Mouse (Mus musculus): ENCODE measurements around the gene Olfr313.
"Not testable (repeated sequence)": the region's sequence is repeated elsewhere in the genome, so short reads cannot be mapped to it uniquely, and the experiment has no call there.

Olfr313 gene

DNA sequence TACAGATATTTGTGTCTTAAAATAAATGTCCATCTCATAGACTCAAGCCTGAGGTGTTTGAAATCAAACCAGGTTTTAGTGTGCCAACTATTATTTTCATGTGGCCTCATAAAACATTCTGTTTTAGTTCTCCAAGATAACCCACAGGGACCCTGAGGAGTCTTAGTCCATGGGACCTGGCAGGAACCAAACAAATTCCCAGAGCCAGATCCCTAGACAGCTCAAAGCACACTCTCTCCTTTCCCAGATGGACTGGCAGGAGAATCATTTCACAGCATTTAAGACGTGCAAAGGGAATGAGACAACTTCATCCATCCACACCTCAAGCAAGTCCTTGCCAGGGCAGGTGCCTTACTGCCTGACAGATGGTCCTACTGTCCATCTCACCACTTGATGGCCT, at the start of gene Olfr313:
TSS of gene Olfr313 (plus strand) at position 301 of the 400 bp plus-strand sequence.
- not testable (repeated sequence) for DNase-seq (ENCODE audit: inconsistent ontology term)

GRCm38 (mm10) chr11:58772888-58773287, 41.9 kb upstream of the Olfr313 start, which contains the start of gene Olfr315:
Olfr315 (plus strand) TSS chr11:58773188.
- no peak for DNase-seq (ENCODE audit: inconsistent ontology term)

GRCm38 (mm10) chr11:58782480-58783089, 32.2 kb upstream of the Olfr313 start, which contains the start of gene Olfr314:
Olfr314 (plus strand) TSS chr11:58782952.
- DNase-seq (ENCODE audit: inconsistent ontology term): no peak

- no peak for DNase-seq (ENCODE audit: inconsistent ontology term)
These were observed 30.6 kb upstream of the Olfr313 start for GRCm38 (mm10) chr11:58784182-58784581.

DNA sequence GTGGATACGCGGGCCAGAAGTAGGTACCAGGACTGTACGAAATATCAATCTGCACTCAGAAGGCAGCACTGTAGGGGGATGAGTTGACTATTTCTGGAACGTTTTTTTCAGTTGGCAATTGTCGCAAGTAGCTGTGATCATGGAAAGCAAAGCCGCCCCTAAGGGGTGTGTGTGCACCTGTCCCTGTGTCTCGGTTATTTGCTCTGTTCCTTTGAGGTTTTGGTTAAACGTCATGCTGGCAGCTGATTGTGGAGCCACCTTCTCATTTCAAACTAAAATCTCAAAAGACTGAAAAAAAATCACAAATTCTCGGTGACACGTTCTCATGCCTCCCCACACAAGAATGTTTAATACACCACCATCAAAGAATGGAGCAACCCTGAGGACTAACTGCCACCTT, 27.1 kb upstream of the Olfr313 start:
- DNase-seq (ENCODE audit: inconsistent ontology term): no peak

DNA sequence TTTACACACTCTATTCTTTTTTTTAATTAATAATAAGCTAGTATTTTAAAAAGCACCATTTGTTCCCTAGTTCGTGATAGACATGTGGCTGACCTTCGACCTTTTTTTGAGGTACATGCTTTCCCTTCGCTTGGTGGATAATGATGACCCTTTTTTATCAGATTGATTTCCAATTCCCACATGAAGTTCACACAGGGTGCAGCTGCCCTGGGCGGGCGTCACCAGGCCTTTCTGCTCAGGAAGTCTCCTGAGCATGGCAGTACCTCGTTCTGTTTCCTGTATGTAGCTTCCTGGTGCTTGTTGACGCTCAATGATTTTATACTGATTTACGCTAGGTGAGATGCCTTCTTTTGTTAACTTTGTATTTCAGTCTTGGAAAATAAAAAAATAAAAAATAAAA, 26.5 kb upstream of the Olfr313 start:
- no peak for DNase-seq (ENCODE audit: inconsistent ontology term)

GRCm38 (mm10) chr11:58789532-58789931, 25.3 kb upstream of the Olfr313 start:
- no peak for DNase-seq (ENCODE audit: inconsistent ontology term)

DNA sequence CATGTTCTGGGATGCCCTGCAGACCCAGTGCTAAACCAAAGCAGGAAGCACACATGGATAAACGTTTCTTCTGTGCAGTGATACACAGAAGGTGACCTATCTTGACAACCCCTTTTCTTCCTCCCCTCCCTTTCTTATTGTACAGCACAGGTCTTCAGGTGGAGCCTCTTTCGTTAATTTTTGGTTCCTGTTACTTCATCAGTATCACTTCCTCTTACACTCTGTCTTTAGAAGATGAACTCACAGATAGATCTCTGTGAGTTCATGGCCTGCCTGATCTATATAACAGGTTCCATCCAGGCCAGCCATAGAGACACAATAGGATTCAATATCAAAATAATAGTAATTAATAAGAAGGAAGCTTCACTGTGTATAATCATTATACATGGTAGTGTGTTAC, 24.7 kb upstream of the Olfr313 start:
- no peak for DNase-seq (ENCODE audit: inconsistent ontology term)

DNA sequence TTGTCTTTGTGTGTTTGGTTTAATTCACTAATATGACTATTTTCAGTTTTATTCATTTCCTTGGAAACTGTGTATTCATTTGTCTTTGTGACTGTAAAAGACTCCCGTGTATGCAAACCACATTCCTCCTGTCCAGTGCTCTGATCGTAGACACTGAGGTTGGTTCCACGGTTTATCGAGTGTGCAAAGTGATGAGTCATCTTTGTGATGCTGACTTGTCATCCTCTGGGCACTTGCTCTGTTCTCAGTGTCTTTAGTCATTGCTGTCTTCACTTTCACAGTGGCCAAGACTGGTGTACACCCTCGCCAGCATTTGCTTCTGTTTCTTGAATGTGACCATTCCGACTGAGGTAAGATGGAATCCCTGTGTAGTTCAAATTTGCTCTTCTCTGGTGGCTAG, 24.2 kb upstream of the Olfr313 start:
- DNase-seq (ENCODE audit: inconsistent ontology term): peak; percentile 55

DNA sequence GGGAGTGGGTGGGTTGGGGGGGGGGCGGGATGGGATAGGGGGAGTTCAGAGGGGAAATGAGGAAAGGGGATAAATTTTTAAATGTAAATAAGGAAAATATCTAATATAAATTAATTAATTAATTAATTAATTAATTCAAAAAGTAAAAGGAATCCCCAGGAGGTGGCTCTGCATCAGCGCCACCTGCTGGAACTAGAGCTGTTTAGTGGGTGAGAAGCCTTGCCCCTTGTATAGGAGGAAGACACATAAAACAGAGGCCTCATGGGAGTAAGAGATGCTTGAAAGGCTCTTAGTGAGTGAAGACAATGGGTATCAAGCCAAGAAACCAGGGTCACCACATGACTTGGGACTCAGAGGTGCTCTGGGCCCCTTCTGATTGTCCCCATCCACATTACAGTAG, 18.9 kb upstream of the Olfr313 start:
- no peak for DNase-seq (ENCODE audit: inconsistent ontology term)

DNA sequence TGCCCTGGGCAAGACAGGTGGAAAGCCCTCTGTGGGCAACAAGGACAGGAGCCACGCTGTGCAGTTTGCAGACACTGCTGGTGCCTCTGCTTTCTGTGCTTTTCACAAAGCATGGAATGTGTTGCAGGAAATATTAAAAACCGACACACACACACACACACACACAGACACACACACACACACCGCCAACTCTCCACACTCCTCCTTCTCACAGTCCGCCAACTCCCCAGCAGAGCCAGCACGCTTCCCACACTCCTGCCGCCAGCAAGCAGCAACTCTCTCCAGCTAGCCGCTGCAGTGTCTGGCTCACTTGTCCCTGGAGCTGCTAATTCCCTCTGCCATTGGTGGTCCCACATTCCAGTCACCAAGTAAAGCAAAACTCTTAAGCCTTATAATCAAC, 17.9 kb upstream of the Olfr313 start:
- no peak for DNase-seq (ENCODE audit: inconsistent ontology term)

- no peak for DNase-seq (ENCODE audit: inconsistent ontology term)
These were observed 15.1 kb upstream of the Olfr313 start for GRCm38 (mm10) chr11:58799747-58800146.

GRCm38 (mm10) chr11:58801558-58802228, 13.1 kb upstream of the Olfr313 start, which contains the start of gene Fam183b:
Fam183b (minus strand) TSS chr11:58801960.
- peak; percentile 25 for DNase-seq (ENCODE audit: inconsistent ontology term)

DNA sequence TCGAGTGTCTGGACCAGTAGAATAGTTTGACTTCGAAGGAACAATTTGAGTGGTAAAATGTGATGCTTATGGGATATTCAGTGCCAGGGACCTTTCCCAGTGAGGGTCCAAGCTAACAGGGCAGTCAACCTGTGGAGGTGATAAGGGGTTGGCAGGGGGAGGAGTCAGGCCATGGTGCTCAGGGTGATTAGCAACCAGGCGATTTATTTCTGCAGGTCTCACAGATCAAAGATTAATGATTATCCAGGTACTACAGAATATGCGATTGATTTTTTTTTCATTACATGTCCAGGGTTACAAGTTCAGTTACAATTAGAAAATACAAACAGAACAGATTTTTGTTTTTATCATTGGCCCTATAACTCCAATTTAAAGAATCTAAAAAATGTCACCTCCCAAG, 10.9 kb upstream of the Olfr313 start:
- DNase-seq (ENCODE audit: inconsistent ontology term): no peak

DNA sequence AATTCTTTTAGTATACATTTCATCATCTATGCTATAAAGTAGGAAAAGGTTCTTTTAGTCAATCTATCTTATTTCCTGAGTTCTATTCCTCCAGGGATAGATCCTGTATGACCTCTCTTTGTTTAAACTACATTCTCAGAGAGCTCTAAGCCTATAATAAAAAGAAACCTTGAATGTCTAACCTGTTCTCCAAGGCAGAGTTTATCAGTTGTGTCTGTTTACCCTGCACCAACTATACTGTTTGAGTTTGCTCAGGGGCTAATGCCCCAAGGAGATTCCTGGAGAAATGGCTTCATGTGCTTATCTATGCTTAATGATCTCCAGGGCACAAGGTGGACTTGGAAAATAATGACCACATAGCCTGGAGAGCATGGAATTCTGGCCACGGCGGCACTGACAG, 10.4 kb upstream of the Olfr313 start:
- DNase-seq (ENCODE audit: inconsistent ontology term): no peak

DNA sequence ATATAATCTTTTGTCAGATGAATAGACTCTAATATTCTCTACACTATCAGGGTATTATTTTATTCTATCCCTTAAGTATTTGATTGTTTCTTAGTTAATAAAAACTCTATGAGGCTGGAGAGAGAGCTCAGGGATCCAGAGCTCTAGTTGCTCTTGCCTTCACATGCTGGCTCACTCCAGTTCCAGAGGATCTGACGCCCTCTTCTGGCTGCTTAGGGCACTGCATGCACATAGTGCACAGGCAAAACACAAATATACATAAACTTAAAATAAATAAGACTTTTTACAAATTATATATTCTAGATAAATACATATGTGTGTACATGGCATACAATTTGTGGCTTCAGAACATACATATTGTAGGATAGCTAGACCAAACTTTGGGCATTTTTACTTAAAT, 2.8 kb upstream of the Olfr313 start:
- no peak for DNase-seq (ENCODE audit: inconsistent ontology term)

DNA sequence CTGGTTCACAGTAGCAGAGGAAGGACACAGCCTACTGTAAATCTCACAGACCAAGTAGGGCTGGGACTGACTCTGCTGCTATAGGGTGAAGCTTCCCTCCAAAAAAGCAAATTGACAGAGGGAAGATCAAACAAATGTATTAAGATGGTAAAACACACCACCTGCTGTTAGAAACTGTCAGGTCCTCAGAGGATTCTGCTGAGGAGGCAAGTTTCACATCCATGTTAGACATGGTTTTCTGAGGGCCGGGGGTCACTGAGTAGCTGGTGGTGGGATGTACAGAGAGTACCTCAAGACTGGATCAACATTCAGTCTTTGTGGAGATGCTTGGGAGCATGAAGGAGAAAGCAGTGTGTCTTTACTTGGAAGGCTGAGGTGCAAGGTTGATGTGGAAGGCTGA, 876 bp downstream of the Olfr313 start:
- DNase-seq (ENCODE audit: inconsistent ontology term): no peak

DNA sequence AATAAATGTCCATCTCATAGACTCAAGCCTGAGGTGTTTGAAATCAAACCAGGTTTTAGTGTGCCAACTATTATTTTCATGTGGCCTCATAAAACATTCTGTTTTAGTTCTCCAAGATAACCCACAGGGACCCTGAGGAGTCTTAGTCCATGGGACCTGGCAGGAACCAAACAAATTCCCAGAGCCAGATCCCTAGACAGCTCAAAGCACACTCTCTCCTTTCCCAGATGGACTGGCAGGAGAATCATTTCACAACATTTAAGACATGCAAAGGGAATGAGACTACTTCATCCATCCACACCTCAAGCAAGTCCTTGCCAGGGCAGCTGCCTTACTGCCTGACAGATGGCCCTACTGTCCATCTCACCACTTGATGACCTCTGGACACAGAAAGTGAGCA, 14.1 kb downstream of the Olfr313 start, which contains the start of gene Olfr312:
TSS of gene Olfr312 (plus strand) at position 301 of the 400 bp plus-strand sequence.
- not testable (repeated sequence) for DNase-seq (ENCODE audit: inconsistent ontology term)

DNA sequence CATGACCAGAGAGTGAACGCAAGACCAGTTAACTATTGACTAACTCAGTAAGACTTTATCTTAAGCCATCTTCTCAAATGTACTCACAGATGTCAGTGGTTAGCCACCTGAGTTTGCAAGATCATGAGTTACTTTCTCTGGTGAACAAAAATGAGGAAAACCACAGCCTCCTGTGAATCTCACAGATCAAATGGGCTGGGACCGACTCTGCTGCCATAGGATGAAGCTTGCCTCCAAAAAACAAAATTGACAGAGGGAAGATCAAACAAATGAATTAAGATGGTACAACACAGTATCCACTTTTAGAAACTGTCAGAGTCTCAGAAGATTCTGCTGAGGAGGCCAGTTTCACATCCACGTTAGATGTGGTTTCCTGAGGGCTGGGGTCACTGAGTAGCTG, 15.0 kb downstream of the Olfr313 start:
- no peak for DNase-seq (ENCODE audit: inconsistent ontology term)

DNA sequence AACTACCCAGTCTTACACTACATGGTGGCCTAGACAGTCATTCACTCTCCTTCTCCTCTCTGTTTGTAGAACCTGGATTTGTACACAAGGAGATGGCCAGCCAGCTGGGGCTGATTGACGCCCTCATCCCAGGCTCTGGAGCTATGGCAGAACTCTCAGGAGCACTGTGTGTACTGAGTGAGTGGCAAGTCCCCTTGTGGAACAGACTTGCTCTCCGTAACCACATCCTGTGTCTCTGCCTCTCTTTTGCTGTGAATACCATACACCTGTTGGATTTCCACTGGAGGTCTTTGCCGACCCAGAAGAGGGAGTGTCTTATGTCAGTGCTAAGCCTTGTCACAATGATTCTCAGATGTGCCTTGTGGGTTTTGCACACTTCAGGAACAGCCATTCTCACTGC, 17.7 kb downstream of the Olfr313 start:
- not testable (repeated sequence) for DNase-seq (ENCODE audit: inconsistent ontology term)

GRCm38 (mm10) chr11:58838951-58839350, 24.2 kb downstream of the Olfr313 start, which contains the start of gene Olfr311:
Olfr311 (plus strand) TSS chr11:58839251.
- DNase-seq (ENCODE audit: inconsistent ontology term): not testable (repeated sequence)

DNA sequence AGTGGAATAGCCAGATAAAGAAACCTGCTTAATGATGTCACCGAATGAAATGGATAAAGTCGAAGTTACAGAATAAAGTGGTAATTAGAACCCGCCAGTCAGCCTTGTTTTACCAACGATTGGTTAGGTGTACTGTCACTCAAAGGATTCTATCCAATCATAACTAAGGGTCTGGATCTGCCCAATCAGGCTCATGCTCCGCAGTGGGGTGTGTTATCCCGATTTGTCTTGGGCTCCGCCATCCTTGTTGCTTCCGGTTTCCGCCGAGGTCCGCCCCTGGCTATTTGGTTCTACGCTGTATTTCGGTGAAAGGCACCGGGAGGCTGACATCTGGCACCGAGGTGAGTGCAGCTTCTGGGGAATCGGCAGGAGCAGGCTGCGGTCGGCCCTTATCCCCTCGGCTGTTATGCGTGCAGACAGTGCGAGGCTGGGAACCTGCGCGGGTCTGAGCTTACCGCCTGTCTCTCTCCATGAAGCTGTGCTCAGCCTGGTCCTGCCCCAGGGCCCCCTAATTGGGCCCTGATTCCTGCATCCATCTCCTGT, 32.2 kb downstream of the Olfr313 start, which contains the start of gene Gm12258:
TSS of gene Gm12258 (plus strand) at position 240 of the 543 bp plus-strand sequence.
- peak; percentile 98 for DNase-seq (ENCODE audit: inconsistent ontology term)

DNA sequence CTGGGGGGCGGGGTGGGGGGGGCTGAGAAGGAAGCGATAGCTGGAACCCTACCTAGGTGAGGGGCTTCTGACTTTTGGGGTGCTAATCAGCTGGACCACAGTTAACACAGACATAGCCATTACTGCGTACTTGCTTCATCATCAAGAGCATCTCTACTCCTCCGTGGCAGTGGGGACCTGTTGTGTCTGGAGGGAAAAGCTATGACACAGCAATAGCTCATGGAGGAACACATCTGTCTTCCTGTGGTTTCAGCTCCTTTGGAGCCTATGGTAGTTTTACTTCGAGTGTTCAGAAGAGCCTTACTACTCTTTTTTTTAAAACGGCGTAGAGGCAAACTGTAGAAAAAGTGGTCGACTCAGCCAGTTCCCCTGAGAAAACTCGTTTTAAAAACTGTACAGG, 32.8 kb downstream of the Olfr313 start:
- no peak for DNase-seq (ENCODE audit: inconsistent ontology term)

Measured in Muller cell, postnatal 12 days (primary cell).